Mouse (Mus musculus): ENCODE results near the gene BC049352. TPM values are rescaled to one million over a fixed set of nuclear protein-coding genes. Genes with fewer than 3 reads are reported as not detected.

The BC049352 gene
- polyA plus RNA-seq, 1 experiment from 2014 or later, result 0.14 TPM

- H3K4me2 ChIP-seq (ENCODE audit: low read depth, low read length), result no peak overlapping the region
- no peak overlapping the region for H3K4me3 ChIP-seq (ENCODE audit: low read depth, low read length)
- H3K9ac ChIP-seq (replicated peaks), result no peak overlapping the region
- DNase-seq (no peak), ATAC-seq (no peak)
- H3K4me1 ChIP-seq (ENCODE audit: insufficient read depth), result peaks cover 5% of the 10 kb centered on the region
- 66% methylated on average over 5 of the region's 5 CpGs for WGBS (ENCODE audit: insufficient replicate concordance)
- TF ChIP-seq EP300 (IDR thresholded peaks at IDR 0.05; ENCODE audit: low read depth) (no peak), CTCF (IDR thresholded peaks at IDR 0.05; ENCODE audit: low read depth) (no peak)
- H3K36me3 ChIP-seq (replicated peaks; ENCODE audit: insufficient read depth, low read length), result no peaks in the 10 kb centered on the region
- no peaks in the 10 kb centered on the region for H3K9me3 ChIP-seq (ENCODE audit: low read length)
- H3K27ac ChIP-seq (ENCODE audit: low read depth), result no peak overlapping the region
- H3K27me3 ChIP-seq (ENCODE audit: insufficient read depth, low read length), result no peaks in the 10 kb centered on the region
Observed at GRCm38 (mm10) chr9:45282466-45282865, 100.7 kb downstream of the BC049352 start.

DNA sequence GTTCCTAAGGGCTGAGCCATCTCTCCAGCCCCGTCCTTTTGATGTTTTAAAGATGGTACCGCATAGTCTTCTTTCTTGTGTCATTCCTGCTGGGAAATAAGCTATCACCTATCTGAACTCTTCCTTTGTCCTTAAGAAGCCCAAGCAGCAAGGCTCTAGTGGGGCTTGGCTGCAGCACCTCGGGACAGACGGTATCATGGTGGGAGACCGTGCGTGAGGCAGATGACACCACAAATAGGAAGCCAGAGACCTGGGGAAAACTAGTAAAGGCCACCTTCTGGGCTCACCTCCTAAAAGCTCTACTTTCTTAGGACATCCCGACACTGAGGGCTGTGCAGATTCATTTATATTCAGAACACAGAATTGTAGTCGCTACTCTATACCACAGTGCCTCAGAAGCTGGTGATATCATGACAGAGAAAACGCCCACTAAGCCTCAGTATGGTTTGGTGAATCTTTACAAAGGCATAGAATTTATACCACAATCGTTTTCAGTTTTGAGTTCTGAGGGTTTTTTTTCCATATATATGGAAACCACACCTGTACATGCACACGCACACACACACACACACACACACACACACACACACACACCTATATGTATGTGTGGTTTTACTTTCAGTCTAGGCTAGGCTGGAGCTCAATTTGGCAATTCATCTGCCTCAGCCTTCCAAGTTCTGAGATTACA, 109.8 kb downstream of the BC049352 start:
- H3K4me3 ChIP-seq (ENCODE audit: low read depth, low read length), result no peak overlapping the region
- no peak overlapping the region for H3K4me2 ChIP-seq (ENCODE audit: low read depth, low read length)
- H3K4me1 ChIP-seq (ENCODE audit: insufficient read depth), result peaks cover 9% of the 10 kb centered on the region; the same call in 1 of the 2 replicates
- DNase-seq (no peak), ATAC-seq (no peak)
- no peak for TF ChIP-seq EP300 (IDR thresholded peaks at IDR 0.05; ENCODE audit: low read depth)
- no peaks in the 10 kb centered on the region for H3K27me3 ChIP-seq (ENCODE audit: insufficient read depth, low read length)
- no peaks in the 10 kb centered on the region for H3K36me3 ChIP-seq (replicated peaks; ENCODE audit: insufficient read depth, low read length)
- H3K9ac ChIP-seq (replicated peaks), result no peak overlapping the region
- 79% methylated on average over 11 of the region's 11 CpGs for WGBS (ENCODE audit: insufficient replicate concordance)
- no peaks in the 10 kb centered on the region for H3K9me3 ChIP-seq (ENCODE audit: low read length)
- no peak overlapping the region for H3K27ac ChIP-seq (ENCODE audit: low read depth)

GRCm38 (mm10) chr9:45294210-45295011, 112.6 kb downstream of the BC049352 start:
- Histone ChIP-seq H3K27me3 (ENCODE audit: insufficient read depth, low read length) (no peaks in the 10 kb centered on the region), H3K9ac (replicated peaks) (no peak overlapping the region), H3K9me3 (ENCODE audit: low read length) (no peaks in the 10 kb centered on the region), H3K36me3 (replicated peaks; ENCODE audit: insufficient read depth, low read length) (no peaks in the 10 kb centered on the region), H3K27ac (ENCODE audit: low read depth) (no peak overlapping the region; the same call in 1 of the 2 replicates), H3K4me1 (ENCODE audit: insufficient read depth) (peaks cover 9% of the 10 kb centered on the region; the same call in 1 of the 2 replicates), H3K4me2 (ENCODE audit: low read depth, low read length) (no peak overlapping the region), H3K4me3 (ENCODE audit: low read depth, low read length) (no peak overlapping the region)
- no peak for ATAC-seq
- TF ChIP-seq CTCF (IDR thresholded peaks at IDR 0.05; ENCODE audit: low read depth), result no peak
- no peak for TF ChIP-seq EP300 (IDR thresholded peaks at IDR 0.05; ENCODE audit: low read depth)
- DNase-seq, result no peak
- WGBS (ENCODE audit: insufficient replicate concordance), result 19% methylated on average over 10 of the region's 10 CpGs

- Histone ChIP-seq H3K27ac (ENCODE audit: low read depth) (peak overlapping the region; percentile 48; the same call in 1 of the 2 replicates), H3K9me3 (ENCODE audit: low read length) (no peaks in the 10 kb centered on the region), H3K9ac (replicated peaks) (no peak overlapping the region), H3K4me1 (ENCODE audit: insufficient read depth) (peaks cover 6% of the 10 kb centered on the region; the same call in 1 of the 2 replicates), H3K36me3 (replicated peaks; ENCODE audit: insufficient read depth, low read length) (no peaks in the 10 kb centered on the region), H3K4me3 (ENCODE audit: low read depth, low read length) (no peak overlapping the region), H3K27me3 (ENCODE audit: insufficient read depth, low read length) (no peaks in the 10 kb centered on the region), H3K4me2 (ENCODE audit: low read depth, low read length) (no peak overlapping the region)
- 66% methylated on average over 11 of the region's 11 CpGs for WGBS (ENCODE audit: insufficient replicate concordance)
- peak; percentile 87 for TF ChIP-seq CTCF (IDR thresholded peaks at IDR 0.05; ENCODE audit: low read depth)
- TF ChIP-seq EP300 (IDR thresholded peaks at IDR 0.05; ENCODE audit: low read depth), result no peak
- DNase-seq (peak; percentile 74), ATAC-seq (0 out of 2 replicates have a peak, but pooled peaks have one; percentile 32)
Observed at GRCm38 (mm10) chr9:45299231-45300006, 117.6 kb downstream of the BC049352 start.

Small RNA genes within 50 kb of the gene (microRNA-seq; reads per million reads assigned to microRNA genes)
- gene Mir7086, result not detected

Other genes starting within 250 kb of the BC049352 start
- gene Ube4a, start 216.4 kb upstream of the BC049352 start, polyA plus RNA-seq (2015; fragmentation: Nextera tagmentation; extraction: Ambion mirVana), result 7.5 and 7.9 TPM in 2 replicates
- gene Cd3g, start 201.6 kb upstream of the BC049352 start, polyA plus RNA-seq (2015; fragmentation: Nextera tagmentation; extraction: Ambion mirVana), result 1.8 and 2.2 TPM in 2 replicates
- gene Cd3d, start 200.2 kb upstream of the BC049352 start, polyA plus RNA-seq (2015; fragmentation: Nextera tagmentation; extraction: Ambion mirVana), result 0.17 and 0.46 TPM in 2 replicates
- gene Cd3e, start 172.4 kb upstream of the BC049352 start, polyA plus RNA-seq (2015; fragmentation: Nextera tagmentation; extraction: Ambion mirVana), result not detected in 2 replicates
- 13.7 and 15.7 TPM in 2 replicates for gene Mpzl2, start 142.2 kb upstream of the BC049352 start, polyA plus RNA-seq (2015; fragmentation: Nextera tagmentation; extraction: Ambion mirVana)
- 0.99 and 1.4 TPM in 2 replicates for gene Mpzl3, start 126.8 kb upstream of the BC049352 start, polyA plus RNA-seq (2015; fragmentation: Nextera tagmentation; extraction: Ambion mirVana)
- 0.68 and 0.73 TPM in 2 replicates for gene Jaml, start 102.8 kb upstream of the BC049352 start, polyA plus RNA-seq (2015; fragmentation: Nextera tagmentation; extraction: Ambion mirVana)
- 0.06 and 0.09 TPM in 2 replicates for gene Scn2b, start 64.2 kb upstream of the BC049352 start, polyA plus RNA-seq (2015; fragmentation: Nextera tagmentation; extraction: Ambion mirVana)
- gene Scn4b, start 43.6 kb upstream of the BC049352 start, polyA plus RNA-seq (2015; fragmentation: Nextera tagmentation; extraction: Ambion mirVana), result 0.73 and 0.82 TPM in 2 replicates
- not detected in 2 replicates for gene Tmprss4, start 22.1 kb downstream of the BC049352 start, polyA plus RNA-seq (2015; fragmentation: Nextera tagmentation; extraction: Ambion mirVana)
- gene Il10ra, start 87.1 kb downstream of the BC049352 start, polyA plus RNA-seq (2015; fragmentation: Nextera tagmentation; extraction: Ambion mirVana), result 2.4 and 2.7 TPM in 2 replicates
- not detected in 2 replicates for gene Tmprss13, start 137.1 kb downstream of the BC049352 start, polyA plus RNA-seq (2015; fragmentation: Nextera tagmentation; extraction: Ambion mirVana)
- gene Fxyd6, start 188.2 kb downstream of the BC049352 start, polyA plus RNA-seq (2015; fragmentation: Nextera tagmentation; extraction: Ambion mirVana), result 1.5 and 1.9 TPM in 2 replicates
- 0.65 and 1.3 TPM in 2 replicates for gene Fxyd2, start 217.7 kb downstream of the BC049352 start, polyA plus RNA-seq (2015; fragmentation: Nextera tagmentation; extraction: Ambion mirVana)
- gene Dscaml1, start 244.6 kb downstream of the BC049352 start, polyA plus RNA-seq (2015; fragmentation: Nextera tagmentation; extraction: Ambion mirVana), result not detected in 2 replicates

Measured in liver, postnatal 0 days (tissue).